8 mouse cellular contexts compared by ENCODE assay signal in the genomic region with DNA sequence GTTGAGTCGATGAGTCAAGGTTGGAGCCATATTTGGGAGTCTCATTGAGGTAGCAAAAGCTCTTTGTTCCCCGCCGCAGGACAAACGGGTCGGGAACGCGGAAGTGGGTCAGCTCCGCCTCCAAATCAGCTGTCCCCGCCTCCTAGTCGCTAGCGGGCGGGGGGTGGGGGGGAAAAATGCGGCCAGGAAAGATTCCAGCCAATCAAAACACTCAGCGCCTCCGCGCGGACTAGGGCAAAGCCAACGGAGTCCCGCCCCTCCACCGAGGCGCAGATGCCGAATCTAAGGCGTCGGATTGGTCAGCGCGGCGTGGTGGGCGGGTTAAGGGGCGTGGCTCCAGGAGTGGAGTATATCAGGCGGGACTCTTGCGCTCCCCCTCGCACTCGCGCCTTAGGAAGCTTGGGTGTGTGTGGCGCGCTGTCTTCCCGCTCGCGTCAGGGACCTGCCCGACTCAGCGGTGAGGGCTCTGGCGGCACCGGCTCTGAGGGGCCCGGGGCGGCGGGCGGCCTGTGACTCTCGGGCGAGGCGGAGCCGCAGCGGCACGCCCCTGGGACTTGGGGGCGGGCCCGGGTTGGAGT. TPM values are rescaled to one million over a fixed set of nuclear protein-coding genes. Genes with fewer than 3 reads are reported as not detected.
DNase-seq lines count a peak whose midpoint lies in the region; ATAC-seq and TF ChIP-seq lines count a peak whose summit lies in the region.

No protein-coding gene starts in this region.

- peak overlapping the region; percentile 91 for H3K4me3 ChIP-seq in hindbrain, embryonic 13.5 days

- peak overlapping the region; percentile 74 for H3K4me2 ChIP-seq in hindbrain, embryonic 13.5 days

- no peak for TF ChIP-seq CTCF in Patski (IDR thresholded peaks at IDR 0.05)

- in situ Hi-C loops in Patski (cut with MboI; ENCODE audit: low pct_unique_long_range_greater_than_20kb), result no loop called here

- CTCF ChIA-PET in Patski (lab: Charles Lee), result interaction anchor here (1.0 to 4.4 kb wide), 4 partner anchors 23 to 208 kb away, joined by 3 to 58 read pairs (median 12); partner anchors contain the start of genes Tmem259 and Wdr18

- H3K36me3 ChIP-seq in hindbrain, embryonic 13.5 days, result peaks cover 28% of the 10 kb centered on the region

- peak; percentile 65 for ATAC-seq in Patski
- ATAC-seq in hindbrain, embryonic 13.5 days (ENCODE audit: low FRiP score), result peak; percentile 90

- WGBS in hindbrain, embryonic 13.5 days, result under 1% methylated on average over 55 of the region's 55 CpGs

- POLR2A ChIA-PET in Patski (lab: Charles Lee), result interaction anchor here (1.0 to 11.6 kb wide), 3 partner anchors 9 to 86 kb away, joined by 3 to 191 read pairs (median 3); partner anchors contain the start of gene Midn

- peak; percentile 85 for DNase-seq in Patski (ENCODE audit: low read depth, low spot score)
- DNase-seq in cerebellum, postnatal 14 days, result peak; percentile 100
- peak; percentile 96 to 99 for DNase-seq in frontal cortex, postnatal 14 days (ENCODE audit: low spot score in 2 of 2)
- DNase-seq in layer of hippocampus, postnatal 25 days (ENCODE audit: extremely low spot score in 1 of 2, low spot score in 1 of 2), result peak; percentile 97 to 98
- DNase-seq in lung, postnatal 14 days, result peak; percentile 99
- DNase-seq in ovary, postnatal 36 days (ENCODE audit: low spot score), result peak; percentile 98
- peak; percentile 99 for DNase-seq in thymus, postnatal 14 days

- H3K4me1 ChIP-seq in hindbrain, embryonic 13.5 days (replicated peaks), result peaks cover 73% of the 10 kb centered on the region

- no peaks in the 10 kb centered on the region for H3K27me3 ChIP-seq in Patski
- 0 out of 2 replicates have a peak, but pooled peaks cover 5% of the 10 kb centered on the region for H3K27me3 ChIP-seq in hindbrain, embryonic 13.5 days

- H3K9me3 ChIP-seq in hindbrain, embryonic 13.5 days, result no peaks in the 10 kb centered on the region

- peak overlapping the region; percentile 100 for H3K27ac ChIP-seq in hindbrain, embryonic 13.5 days

- H3K9ac ChIP-seq in hindbrain, embryonic 13.5 days, result peak overlapping the region; percentile 100

RNA-seq across cellular contexts. Expression of gene Cirbp, which starts 1.8 kb away (rescaled TPM):
- 62.1 TPM for polyA plus RNA-seq in Patski (2021)
- 364 and 409 TPM in 2 replicates for polyA plus RNA-seq in hindbrain, embryonic 13.5 days (2015; fragmentation: Nextera tagmentation; extraction: Ambion mirVana)
- total RNA-seq in layer of hippocampus, postnatal 25 days (2021), result 10 to 100 TPM; 69.5 to 97.5 TPM

RNA-seq across cellular contexts. Expression of gene 1600002K03Rik, which starts 5.2 kb away (rescaled TPM):
- 7.9 TPM for polyA plus RNA-seq in Patski (2021)
- 11.9 and 14.1 TPM in 2 replicates for polyA plus RNA-seq in hindbrain, embryonic 13.5 days (2015; fragmentation: Nextera tagmentation; extraction: Ambion mirVana)
- total RNA-seq in layer of hippocampus, postnatal 25 days (2021), result 1 to 10 TPM; 5.8 to 6.2 TPM

RNA-seq across cellular contexts. Expression of gene Efna2, which starts 11.7 kb away (rescaled TPM):
- polyA plus RNA-seq in Patski (2021), result 1.1 TPM
- 18.8 and 21.4 TPM in 2 replicates for polyA plus RNA-seq in hindbrain, embryonic 13.5 days (2015; fragmentation: Nextera tagmentation; extraction: Ambion mirVana)
- total RNA-seq in layer of hippocampus, postnatal 25 days (2021), result 10 to 100 TPM; 11.9 to 12.7 TPM

RNA-seq across cellular contexts. Expression of gene Midn, which starts 19.5 kb away (rescaled TPM):
- 116 TPM for polyA plus RNA-seq in Patski (2021)
- 32.4 and 34.7 TPM in 2 replicates for polyA plus RNA-seq in hindbrain, embryonic 13.5 days (2015; fragmentation: Nextera tagmentation; extraction: Ambion mirVana)
- total RNA-seq in layer of hippocampus, postnatal 25 days (2021), result 10 to 100 TPM; 61.4 to 82.4 TPM

RNA-seq across cellular contexts. Expression of gene Cbarp, which starts 26.9 kb away (rescaled TPM):
- polyA plus RNA-seq in Patski (2021), result 30.0 TPM
- 57.4 and 59.2 TPM in 2 replicates for polyA plus RNA-seq in hindbrain, embryonic 13.5 days (2015; fragmentation: Nextera tagmentation; extraction: Ambion mirVana)
- 100 to 1,000 TPM; 399 to 401 TPM for total RNA-seq in layer of hippocampus, postnatal 25 days (2021)

Comparison
In these comparisons a context has a peak if more than half of its experiments do, and no peak if none do; other contexts are left out.
1. Peak in every context shown above with its lines: DNase-seq, ATAC-seq, H3K4me3 ChIP-seq and H3K27ac ChIP-seq.